Mouse (Mus musculus): ENCODE measurements around the gene Krcc1.

The Krcc1 gene

DNA sequence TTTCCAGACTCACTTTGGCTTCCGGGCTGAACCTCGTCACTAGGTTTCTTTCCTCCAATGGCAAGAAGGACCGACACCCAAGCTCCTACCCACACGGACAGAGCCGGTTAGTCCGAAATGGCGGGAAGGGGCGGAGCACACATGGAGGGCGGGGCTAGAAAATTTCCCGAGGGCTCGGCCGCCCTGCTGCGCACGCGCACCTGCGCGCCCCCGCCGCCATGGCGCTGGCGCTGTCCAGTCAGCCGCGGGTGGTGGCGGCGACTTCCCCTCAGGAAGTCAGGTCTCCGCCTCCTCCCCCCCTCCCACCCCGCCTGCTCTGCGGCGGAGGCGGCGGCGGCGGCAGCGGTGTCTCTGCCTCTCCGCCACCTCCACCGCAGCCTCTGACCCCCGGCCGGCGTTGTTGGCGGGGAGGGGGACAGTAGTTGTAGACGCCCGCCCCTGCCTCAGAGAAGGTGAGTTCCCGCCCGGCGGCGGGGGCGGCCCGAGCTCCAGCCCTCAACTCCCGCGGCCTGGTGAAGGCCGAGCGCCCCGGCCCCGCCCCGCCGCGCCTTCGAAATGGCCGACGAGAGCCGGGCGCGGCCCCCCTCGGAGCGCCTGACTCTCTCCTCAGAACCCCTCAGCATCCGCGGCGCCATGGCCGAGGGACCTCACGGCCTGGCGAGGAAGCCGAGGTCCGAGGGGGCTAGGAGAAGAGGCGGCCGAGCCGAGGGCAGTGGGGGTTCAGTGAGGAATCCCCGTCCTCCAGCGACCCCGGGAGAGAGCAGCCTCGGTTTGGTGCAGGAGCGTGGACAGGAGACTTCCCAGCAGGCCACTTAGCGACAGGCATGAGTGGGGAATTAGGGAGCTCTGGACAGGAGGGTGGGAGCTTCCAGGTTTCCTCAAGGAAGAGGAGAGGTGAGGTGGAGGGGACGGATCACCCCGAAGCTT, at the start of gene Krcc1:
Gene Krcc1, plus strand, starts transcription at position 289 of the 927 bp plus-strand sequence.
- peak; percentile 98 for DNase-seq (ENCODE audit: low read depth, low spot score)

DNA sequence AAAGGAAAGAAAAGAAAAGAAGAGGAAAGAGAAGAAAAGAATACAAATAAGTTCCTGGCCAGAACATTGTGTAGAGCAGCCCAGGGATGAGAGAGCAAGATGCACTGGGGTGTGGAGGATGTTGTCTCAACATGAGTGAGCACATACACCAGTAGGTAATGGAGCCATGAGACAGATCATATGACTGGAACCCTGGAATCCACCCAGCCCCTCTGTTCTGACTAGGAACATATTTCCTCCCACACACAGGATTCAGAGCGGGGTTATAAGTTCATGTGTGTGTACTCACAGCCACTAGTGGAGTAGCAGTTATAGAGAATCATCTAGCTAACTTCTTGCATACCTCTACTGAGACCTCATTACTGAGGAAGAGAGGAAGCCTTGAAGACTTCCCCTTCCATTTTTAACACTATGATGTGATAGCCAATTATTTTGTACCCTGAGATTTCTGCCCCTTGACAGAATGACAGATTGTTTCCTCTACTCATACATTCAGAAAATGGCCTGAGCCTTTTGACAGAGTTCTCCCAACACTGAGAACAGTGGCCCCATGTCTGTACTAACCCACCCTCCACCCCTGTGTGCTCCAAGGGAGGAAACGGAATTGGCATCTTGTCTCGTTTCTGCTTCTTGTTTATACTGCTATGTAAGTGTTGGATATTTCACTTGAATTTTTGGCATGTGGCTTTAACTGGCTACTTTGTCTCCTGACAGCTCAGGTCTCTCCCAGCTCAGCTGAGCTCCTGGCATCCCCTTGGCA, 47.1 kb upstream of the Krcc1 start:
- DNase-seq (ENCODE audit: low read depth, low spot score), result no peak

DNA sequence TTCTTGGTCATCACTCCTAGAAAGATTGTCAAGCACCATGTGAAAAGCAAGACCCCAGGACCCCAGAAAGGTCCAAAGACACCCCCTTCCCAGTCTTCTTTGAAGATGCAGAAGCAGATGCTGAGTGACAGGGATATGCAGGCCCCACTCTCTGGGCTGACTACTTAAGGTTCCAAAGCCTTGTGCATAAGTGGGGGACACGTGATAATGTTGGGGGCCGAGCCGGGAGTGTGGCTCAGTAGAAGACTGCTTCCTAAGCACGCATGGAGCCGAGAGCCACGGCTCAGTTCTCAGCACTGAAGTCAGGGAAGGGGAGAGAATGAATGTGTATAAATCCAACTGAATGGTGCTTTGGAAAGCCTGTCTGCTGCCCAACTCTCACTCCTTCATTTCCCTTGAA, 44.9 kb upstream of the Krcc1 start:
- no peak for DNase-seq (ENCODE audit: low read depth, low spot score)

DNA sequence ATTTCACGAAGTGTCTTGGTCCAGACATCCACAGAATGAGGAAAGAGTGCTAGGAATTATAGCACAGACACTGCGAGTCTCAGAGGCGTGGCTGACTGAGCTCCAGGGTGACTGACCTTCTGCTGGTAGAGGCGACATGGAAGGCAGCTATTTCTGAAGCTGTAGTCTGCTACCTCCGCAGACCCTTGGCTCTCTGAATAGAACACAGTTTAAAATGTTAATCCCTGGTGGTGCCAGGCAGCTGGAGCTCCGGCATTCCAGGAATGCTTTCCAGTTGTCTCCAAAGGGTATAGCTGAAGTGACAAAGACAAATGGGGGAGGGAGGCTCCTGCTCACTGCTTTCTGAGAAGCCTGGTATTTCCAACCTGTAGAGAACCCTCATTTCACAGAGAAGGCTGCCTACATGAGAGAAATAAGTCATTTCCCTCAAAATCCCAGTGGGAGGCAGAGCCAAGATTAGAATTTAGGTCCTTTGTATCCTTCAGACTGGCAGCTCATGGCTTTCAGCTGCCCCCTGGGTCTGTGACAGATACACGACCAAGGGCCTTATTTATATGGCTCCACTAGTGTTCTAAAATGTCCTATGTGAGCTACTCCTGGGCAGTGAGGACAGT, 44.2 kb upstream of the Krcc1 start:
- no peak for DNase-seq (ENCODE audit: low read depth, low spot score)

DNA sequence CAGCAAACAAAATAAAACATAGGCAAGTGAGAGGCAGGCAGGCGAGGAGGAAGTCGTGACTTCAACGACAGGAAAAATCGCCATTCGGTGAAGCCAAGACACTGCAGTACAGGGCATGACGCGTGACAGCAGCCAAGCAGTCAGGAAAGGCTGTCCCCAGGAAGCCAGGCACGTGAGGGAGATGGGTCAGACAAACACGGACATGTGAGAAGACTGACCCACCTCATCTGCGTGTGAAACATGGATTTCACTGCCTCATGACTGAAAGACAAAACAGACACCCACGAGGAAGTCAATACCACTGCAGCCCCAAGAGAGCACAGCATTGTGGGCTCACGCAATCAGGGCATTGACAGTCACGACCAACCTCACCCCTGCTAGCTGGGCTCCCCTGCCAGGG, 36.4 kb upstream of the Krcc1 start:
- DNase-seq (ENCODE audit: low read depth, low spot score), result no peak

DNA sequence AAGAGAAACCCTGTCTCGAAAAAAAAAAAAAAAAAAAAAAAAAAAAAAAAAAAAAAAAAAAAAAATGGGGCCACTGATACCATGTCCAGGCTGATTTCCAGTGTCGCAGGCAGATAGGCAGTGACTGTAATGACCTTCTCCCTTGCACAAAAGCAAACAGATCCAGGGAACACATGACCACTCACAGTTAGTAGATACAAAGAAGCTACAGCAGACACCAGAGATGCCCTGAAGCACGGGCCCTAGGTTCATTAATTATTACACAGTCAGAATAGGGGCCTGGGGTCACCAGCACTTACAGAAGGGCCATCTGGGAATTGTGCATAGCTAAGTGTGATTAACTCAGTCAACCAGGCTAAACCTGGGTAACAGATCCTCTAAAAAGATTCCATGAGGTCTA, 35.5 kb upstream of the Krcc1 start:
- no peak for DNase-seq (ENCODE audit: low read depth, low spot score)

DNA sequence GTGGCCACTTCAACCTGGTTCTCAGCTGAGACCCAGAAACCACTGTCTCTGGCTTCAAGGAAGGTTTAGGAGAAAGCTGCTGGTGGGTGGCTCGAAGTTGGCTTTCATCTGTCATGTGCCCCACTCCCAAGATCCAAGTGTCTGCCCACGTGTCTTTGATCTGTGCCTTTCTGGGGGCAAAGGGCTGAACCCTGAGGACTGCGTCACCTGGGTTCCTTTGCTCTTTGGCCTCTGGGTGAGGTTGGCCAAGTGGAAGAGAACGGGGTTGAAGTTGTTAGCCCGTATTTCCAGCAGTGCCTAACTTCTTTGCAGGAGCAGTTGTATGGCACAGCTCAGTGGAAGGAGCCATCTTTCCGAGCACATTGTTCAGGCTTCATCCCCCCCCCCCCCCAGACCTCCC, 35.0 kb upstream of the Krcc1 start:
- DNase-seq (ENCODE audit: low read depth, low spot score), result no peak

DNA sequence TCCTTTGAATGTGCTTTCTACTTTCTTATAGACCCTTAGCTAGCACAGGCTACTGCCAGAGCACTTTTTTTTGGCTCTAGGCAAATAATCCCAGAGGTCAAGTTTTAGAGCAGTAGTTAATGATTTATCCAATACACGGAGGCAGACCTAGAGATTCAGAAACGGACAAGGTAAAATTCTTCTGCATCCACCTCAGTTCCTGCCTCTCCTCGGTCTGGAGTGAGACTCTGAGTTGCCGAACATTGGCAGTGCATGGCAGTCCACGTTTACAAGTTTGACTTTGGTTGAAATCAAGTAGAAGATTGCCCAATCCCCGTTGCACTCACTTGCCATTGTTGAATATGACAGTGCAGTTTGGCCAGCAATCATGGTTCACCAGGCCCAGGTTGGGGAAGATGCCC, 34.4 kb upstream of the Krcc1 start:
- no peak for DNase-seq (ENCODE audit: low read depth, low spot score)

DNA sequence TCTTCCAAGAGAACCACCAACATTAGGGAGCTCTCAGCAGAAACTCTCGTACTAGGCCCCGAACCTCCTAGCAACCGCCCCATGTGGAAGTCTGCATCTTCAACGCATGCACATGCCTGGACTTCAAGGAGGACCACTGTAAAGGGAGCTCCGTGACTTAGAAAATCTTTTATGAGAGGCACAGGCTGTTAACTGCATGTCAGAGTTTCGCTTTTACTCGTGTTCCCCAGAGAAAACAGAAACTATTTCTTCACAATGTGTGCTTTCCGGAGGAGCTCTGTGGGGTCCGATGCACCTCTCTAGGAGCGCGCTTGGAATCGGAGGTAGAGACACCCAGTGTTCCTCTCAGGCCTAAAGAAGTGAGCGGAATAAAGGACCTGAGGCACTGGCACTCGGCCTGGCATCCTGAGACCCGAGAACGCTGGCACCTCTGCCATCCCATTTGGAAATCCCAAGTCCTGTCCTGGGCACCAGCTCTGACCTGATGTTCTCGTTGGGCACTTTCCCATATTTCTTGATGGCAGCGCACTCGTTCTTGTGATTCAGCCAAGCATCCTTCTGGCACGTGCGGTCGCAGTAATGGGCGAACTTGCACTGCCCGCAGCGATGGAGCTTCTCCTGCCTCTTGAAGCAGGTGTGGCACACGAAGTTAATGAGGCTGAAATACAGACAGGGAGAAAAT, 32.3 kb upstream of the Krcc1 start:
- DNase-seq (ENCODE audit: low read depth, low spot score), result no peak

DNA sequence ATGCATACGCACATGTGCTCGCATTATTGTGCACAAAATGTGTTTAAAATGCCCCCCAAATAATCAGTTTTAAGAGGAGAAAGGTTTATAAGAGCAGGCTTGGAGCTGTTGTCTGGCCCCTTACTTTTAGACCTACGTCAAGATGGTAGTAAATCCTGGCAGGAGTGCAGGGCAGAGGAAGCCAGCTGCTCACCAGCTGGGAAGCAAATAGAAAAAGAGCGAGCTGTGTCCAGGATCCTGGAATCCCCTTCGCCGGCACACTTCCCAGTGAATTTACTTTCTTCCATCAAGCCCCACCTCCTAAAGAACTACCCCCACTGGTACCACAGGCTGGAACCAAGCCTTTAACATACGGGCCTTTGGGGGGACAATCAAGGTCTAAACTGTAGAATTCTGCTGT, 30.6 kb upstream of the Krcc1 start:
- DNase-seq (ENCODE audit: low read depth, low spot score), result no peak

DNA sequence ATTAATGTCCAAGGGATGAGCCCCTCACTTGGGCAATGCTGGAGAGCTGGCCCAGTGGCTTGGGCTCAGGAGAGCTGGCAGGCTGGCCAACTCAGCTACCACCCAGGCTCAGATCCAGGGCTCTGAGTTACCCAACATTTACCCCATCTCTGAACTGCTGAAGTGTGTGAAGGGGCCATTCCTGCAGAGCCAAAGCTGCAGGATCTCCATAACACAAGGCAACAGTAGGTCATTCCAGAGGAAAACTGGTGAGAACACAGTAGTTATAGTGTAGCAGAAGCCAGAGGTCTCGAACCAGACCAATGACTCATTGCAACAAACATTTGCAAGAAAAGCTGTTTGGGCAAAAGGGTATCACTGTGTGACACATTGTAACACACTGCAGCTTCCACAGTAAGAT, 28.7 kb upstream of the Krcc1 start:
- DNase-seq (ENCODE audit: low read depth, low spot score), result no peak

DNA sequence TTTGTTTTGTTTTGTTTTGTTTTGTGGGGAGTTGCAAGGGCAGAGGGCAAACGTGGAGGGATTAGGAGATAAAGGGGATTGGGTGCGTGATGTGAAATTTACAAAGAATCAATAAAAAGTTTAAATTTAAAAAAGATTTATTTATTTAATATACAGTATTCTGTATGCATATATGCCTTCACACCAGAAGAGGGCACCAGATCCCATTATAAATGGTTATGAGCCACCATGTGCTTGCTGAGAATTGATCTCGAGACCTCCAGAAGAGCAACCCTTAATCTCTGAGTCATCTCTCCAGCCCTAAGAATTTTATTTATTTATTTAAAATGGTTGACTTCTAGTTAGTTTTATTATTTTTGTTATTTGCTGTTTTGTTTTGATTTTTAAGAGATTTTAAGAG, 28.2 kb upstream of the Krcc1 start:
- peak; percentile 7 for DNase-seq (ENCODE audit: low read depth, low spot score)

DNA sequence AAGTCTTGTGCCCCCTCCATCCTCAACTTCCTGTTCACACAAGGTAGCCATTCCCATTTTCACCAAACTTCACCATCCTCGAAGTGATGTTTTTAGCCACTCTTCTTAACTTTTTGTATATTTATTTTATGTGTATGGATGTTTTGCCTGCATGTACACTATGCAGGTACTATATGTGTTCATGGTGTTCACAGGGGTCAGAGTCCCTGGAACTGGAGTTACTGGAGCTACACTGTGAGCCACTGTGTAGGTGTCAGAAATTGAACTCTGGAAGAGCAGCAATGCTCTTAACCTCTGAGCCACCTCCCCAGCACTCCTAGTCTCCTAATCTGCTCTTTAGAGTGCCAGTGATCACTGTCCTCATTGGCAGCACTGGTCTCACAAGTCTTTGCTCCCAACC, 23.1 kb upstream of the Krcc1 start:
- DNase-seq (ENCODE audit: low read depth, low spot score), result no peak

DNA sequence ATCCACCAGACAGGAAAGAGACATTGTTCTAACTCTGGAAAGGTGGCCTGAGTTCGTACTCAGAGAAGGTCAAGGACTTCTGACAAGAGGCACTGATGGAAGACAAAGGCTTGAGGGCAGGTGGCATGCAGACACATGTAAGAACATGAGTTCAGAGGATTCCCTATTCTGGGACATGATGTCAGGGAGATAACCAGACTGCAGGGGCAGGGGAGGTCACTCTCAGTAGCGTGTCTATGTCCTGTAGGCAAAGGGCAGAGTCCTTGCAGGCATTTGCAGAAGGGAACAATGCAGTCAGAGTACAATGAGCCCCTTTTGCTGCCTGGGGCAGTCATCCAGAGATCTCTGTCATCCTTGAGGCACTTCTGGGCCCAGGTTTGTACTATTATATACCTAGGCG, 21.9 kb upstream of the Krcc1 start:
- DNase-seq (ENCODE audit: low read depth, low spot score), result no peak

DNA sequence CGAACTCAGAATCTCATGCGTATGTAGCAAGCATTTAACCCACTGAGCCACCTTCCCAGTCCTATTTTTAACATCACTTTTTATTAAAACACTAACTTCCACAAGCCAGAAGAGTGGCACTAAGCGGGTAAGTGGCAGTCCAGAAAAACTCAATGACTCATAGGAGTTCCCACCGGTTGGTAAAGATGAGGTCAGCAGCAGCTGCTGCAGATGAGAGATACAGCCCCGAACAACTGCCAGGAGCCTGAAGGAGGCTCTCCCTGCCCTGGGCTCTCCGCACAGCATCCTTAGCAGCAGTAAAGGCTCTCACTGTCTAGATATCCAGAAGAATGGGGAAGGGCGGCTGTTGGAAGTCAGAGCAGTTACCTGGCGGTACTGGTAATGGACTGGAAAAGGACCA, 20.5 kb upstream of the Krcc1 start:
- DNase-seq (ENCODE audit: low read depth, low spot score), result no peak

DNA sequence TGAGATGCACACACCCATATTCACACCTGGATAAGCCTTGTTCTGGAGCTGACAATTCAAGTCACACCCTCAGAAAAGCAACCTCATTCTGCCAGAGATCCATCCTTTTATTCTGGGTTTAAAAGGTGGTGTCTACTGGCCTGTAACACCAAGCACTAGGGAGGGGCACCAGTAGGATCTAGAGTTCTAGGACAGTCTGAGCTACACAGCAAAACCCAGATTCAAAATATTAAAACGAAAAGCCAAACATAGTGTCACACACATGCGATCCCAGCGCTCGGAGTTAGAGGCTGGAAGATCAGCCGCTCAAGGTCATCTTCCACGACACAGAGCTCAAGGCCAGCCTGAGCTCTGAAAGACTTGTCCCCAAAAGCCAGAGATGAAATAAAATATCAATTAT, 17.0 kb upstream of the Krcc1 start:
- no peak for DNase-seq (ENCODE audit: low read depth, low spot score)

DNA sequence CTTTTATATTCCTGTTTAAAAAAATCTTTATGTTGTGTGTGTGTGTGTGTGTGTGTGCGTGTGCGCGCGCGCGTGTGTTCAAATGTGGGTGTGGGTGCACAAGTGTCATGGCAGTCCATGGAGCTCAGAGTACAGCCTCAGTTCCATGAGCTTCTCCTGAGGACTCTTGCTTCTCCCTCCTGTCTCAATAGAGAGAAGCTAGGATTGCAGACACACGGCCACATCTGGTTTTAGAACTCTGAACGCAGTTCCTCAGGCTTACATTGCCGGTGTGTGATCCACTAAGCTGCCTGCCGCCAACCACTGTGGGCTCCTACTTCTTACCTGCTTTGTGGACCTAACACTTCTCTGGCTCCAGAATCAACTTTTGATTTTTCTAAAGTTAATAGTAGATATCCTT, 15.3 kb upstream of the Krcc1 start:
- no peak for DNase-seq (ENCODE audit: low read depth, low spot score)

DNA sequence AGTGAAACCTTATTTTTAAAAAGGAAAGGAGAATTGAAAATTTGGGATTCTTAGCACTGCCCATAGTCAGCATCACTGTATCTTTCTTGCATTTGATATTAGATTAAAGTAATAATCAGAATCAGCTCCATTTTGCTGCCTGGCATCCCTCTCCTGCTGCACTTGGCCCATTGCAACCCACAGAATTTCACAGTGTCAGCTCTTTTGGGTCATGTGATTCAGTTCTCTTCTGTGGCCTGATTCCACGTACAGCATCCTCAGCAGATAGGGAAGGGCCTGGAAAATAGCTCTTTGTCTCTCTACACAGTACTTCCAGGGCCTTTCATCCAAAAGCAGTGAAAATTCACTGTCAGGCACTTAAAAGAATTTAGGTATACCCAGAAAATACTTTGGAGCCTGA, 14.1 kb upstream of the Krcc1 start:
- no peak for DNase-seq (ENCODE audit: low read depth, low spot score)

DNA sequence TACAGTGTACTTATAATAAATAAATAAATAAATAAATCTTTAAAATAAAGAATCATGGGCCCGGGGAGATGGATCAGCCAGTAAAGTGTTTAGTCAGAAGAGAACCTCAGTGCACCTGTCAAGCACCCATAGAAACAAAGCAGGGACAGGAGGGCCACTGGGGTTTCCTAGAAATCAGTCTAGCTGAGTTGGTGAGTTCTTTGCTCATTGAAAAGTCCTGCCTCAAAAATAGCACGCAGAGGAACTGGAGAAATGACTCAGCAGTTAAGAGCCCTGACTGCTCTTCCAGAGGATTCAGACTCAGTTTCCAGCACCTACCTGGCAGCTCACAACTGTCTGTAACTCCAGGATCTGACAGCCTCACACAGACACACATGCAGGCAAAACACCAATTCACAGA, 12.9 kb upstream of the Krcc1 start:
- DNase-seq (ENCODE audit: low read depth, low spot score), result no peak

DNA sequence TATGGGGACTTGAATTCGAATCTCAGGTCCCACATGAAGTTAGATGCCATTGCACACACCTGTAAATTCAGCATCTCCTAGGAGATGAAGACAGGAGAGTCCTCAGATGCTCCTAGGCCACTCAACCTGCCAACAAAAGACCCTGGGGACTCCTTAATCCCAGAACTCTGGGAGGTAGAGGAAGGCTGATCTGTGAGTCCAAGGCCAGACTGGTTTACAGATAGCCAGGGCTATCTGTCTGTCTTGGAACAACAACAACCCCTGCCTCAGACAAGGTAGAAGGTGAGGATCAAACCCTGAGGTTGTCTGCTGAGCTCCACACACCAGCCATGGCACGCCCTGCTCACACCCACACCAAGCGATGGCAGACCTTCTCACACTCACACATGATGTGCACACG, 12.3 kb upstream of the Krcc1 start:
- DNase-seq (ENCODE audit: low read depth, low spot score), result no peak

DNA sequence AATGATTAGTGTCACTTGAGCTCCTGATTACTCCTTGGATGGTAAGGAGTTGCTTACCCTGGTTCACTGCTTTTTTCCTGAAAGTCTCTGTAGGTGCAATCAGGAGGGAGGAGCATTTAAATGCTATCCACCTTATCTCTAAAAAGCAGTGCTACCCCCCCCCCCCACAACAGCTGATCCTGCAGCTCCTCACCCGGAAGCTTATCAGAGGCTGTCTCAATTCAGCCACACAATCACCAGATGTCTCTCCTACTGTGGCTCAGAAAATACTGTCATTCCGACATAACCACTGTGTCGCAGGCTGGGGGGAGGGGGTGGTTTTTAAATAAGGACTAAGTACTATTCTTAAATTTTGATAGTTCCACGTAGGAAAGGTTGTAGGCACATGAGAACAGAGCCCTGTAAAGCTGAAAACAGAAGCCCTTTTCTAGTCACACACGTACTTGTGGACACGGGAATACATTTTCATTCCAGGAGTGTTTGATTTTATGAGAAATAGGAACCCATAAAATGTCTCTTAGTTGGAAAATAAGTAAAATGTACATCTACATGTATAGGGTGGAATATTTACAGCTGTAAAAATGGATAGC, 11.3 kb upstream of the Krcc1 start:
- no peak for DNase-seq (ENCODE audit: low read depth, low spot score)

DNA sequence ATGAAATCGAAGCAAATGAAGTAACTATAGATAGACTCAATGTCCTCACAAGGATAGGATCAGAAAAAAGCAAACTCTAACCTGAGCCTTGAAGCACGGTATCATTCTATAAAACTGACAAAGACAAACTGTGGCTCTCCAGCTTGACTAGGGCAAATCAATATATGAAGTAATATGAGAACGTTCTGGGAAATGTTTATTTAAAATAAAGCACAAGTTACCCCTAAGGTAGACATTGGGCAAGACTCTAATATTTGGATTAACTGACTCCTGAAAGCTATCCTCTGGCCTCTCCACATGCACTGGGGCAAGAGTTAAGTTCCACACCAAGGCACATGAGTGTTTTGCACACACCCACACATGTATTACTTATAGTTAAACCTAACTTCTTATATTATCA, 10.4 kb upstream of the Krcc1 start:
- no peak for DNase-seq (ENCODE audit: low read depth, low spot score)
